Mouse (Mus musculus) heart, postnatal 0 days (tissue): ENCODE measurements at regions not wholly inside any gene's neighbourhood (a gene's known extent, or its start where the extent isn't known, plus 50 kb on each side); places are given as distances from the start of the nearest gene placed in this dataset.

Source experiments
- ATAC-seq: fragments of 200-750 bp; cut with Nextera tagmentation; 2 replicates; pipeline ENCODE4 v1.8.0; 2017; ENCODE audit warnings: low read depth, moderate number of reproducible peaks, moderate library complexity; ENCODE audit not compliant: insufficient read depth
- DNase-seq: peaks from one replicate; pipeline ENCODE4 v3.0.0-alpha.2; 2016; ENCODE audit warnings: low spot score
- H3K27ac ChIP-seq: fragments of 300-500 bp; sonication (generic); 2 replicates; pipeline ENCODE4 v1.5.1; 2014; ENCODE audit warnings: low read depth, mild to moderate bottlenecking
- H3K27me3 ChIP-seq: fragments of 300-500 bp; sonication (generic); 2 replicates; pipeline ENCODE4 v1.6.1; 2014; ENCODE audit warnings: low read length, mixed read lengths; ENCODE audit not compliant: control insufficient read depth, insufficient read depth
- H3K36me3 ChIP-seq: fragments of 300-500 bp; sonication (generic); replicated peaks from 2 replicates; pipeline ENCODE4 v1.6.1; 2014; ENCODE audit warnings: low read length, mixed read lengths; ENCODE audit not compliant: control insufficient read depth, insufficient read depth
- H3K4me1 ChIP-seq: fragments of 300-500 bp; sonication (generic); 2 replicates; pipeline ENCODE4 v1.6.1; 2014; ENCODE audit warnings: antibody characterized with exemption; ENCODE audit not compliant: control insufficient read depth, insufficient read depth
- H3K4me2 ChIP-seq: fragments of 300-500 bp; sonication (generic); 2 replicates; pipeline ENCODE4 v1.6.1; 2014; ENCODE audit warnings: low read depth, mild to moderate bottlenecking, low read length, moderate library complexity
- H3K4me3 ChIP-seq: fragments of 300-500 bp; sonication (generic); 2 replicates; pipeline ENCODE4 v1.5.1; 2014; ENCODE audit warnings: low read depth, low read length
- H3K9ac ChIP-seq: fragments of 300-500 bp; sonication (generic); replicated peaks from 2 replicates; pipeline ENCODE4 v1.6.1; 2014; ENCODE audit warnings: low read depth, low read length, mixed read lengths
- H3K9me3 ChIP-seq: fragments of 300-500 bp; sonication (generic); replicated peaks from 2 replicates; pipeline ENCODE4 v1.6.1; 2016; ENCODE audit warnings: low read length; ENCODE audit not compliant: control insufficient read depth
- CTCF ChIP-seq: IDR thresholded peaks from 2 replicates; pipeline ENCODE4 v1.5.1; 2016; ENCODE audit warnings: antibody characterized with exemption, control low read depth, low read depth
- EP300 ChIP-seq: IDR thresholded peaks from 2 replicates; pipeline ENCODE4 v1.6.1; 2016; ENCODE audit warnings: antibody characterized with exemption, low read depth
- WGBS: fragments of 180-500 bp; shearing (Covaris S2); extraction: QIAGEN DNeasy Blood & Tissue Kit; methylation state at CpG from one replicate; pipeline ENCODE4 v1.1.7; 2014; 5-methylcytosine and 5-hydroxymethylcytosine counted together

GRCm38 (mm10) chr3:63638572-63638971 lies 154.9 kb upstream of the Gm34302 start:
- ATAC-seq (no peak), DNase-seq (no peak)
- TF ChIP-seq EP300 (no peak), CTCF (no peak)
- H3K36me3 ChIP-seq, result no peaks in the 10 kb centered on the region
- no peak overlapping the region for H3K4me3 ChIP-seq
- WGBS, result 41% methylated on average over 2 of the region's 2 CpGs
- H3K4me1 ChIP-seq, result no peaks in the 10 kb centered on the region
- H3K27me3 ChIP-seq, result no peaks in the 10 kb centered on the region
- H3K27ac ChIP-seq, result no peak overlapping the region
- no peak overlapping the region for H3K4me2 ChIP-seq
- no peak overlapping the region for H3K9ac ChIP-seq
- no peaks in the 10 kb centered on the region for H3K9me3 ChIP-seq

DNA sequence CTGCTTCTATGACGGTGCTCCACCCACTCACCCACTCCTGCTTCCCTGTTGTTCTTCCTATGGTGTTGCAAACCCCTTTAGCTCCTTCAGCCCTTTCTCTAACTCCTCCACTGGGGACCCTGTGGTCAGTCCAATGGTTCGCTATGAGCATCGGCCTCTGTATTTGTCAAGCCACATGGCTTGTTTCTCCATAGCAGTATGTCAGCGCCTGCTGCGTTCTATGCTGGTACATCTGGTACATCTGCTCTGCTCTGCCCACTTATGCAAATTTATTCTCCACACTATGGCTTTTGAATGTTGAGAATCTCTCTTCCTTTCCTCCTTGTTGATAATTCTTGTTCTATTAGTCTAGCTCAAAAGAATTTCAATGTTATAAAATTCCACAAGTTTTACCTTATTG lies 154.2 kb upstream of the Gm34302 start:
- TF ChIP-seq CTCF (no peak), EP300 (no peak)
- DNase-seq (no peak), ATAC-seq (no peak)
- no peaks in the 10 kb centered on the region for H3K4me1 ChIP-seq
- H3K9ac ChIP-seq, result no peak overlapping the region
- WGBS, result 77% methylated on average over 5 of the region's 5 CpGs
- H3K27ac ChIP-seq, result no peak overlapping the region
- no peaks in the 10 kb centered on the region for H3K9me3 ChIP-seq
- no peak overlapping the region for H3K4me3 ChIP-seq
- no peak overlapping the region for H3K4me2 ChIP-seq
- no peaks in the 10 kb centered on the region for H3K36me3 ChIP-seq
- H3K27me3 ChIP-seq, result no peaks in the 10 kb centered on the region

DNA sequence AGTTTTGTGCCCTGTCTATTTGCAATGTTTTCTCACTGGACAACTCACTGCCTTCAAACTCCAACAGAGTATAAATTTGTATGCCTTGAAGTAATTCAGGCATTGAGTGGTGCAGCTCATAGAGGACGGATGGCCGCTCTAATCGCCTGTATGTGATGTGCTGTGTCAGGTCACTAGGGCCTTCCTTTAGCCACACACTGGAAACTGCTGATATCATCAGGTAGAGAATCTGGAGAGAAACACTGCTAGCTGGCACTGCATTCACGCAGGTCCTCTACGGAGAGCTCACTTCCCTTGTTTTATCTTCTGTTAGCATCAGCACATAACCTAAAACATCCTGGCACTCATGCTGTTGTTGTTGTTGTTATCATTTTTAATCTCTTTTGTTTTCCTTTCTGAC lies 144.0 kb upstream of the Gm34302 start:
- 67% methylated on average over 5 of the region's 5 CpGs for WGBS
- H3K4me1 ChIP-seq, result no peaks in the 10 kb centered on the region

DNA sequence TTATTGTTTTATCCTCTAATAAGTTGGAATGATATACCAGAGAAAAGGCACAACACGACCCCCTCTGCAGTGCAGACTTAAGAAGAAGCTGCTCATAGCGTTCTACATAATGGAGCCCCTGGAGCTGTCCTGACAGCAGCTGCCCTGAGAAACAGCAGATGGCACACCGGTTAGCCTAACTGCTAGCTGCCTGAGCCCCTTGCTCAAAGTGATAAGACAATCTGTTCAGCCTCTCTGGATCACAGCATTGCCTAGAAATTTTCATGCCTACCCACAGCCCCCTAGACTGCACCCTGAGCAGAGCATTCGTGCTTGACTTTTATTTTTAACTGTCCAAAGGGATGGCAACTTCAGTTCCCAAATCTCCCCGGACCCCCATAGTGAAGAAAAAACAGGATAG lies 132.4 kb upstream of the Gm34302 start:
- Histone ChIP-seq H3K36me3 (no peaks in the 10 kb centered on the region), H3K4me3 (no peak overlapping the region), H3K9me3 (0 out of 2 replicates have a peak, but pooled peaks cover 3% of the 10 kb centered on the region), H3K4me1 (no peaks in the 10 kb centered on the region), H3K9ac (no peak overlapping the region), H3K27ac (no peak overlapping the region), H3K4me2 (no peak overlapping the region), H3K27me3 (no peaks in the 10 kb centered on the region)
- TF ChIP-seq CTCF (no peak), EP300 (no peak)
- no peak for DNase-seq
- ATAC-seq, result no peak
- WGBS, result 13% methylated on average over 5 of the region's 5 CpGs

More for the DNA sequence above, 144.0 kb upstream of the Gm34302 start:
- Histone ChIP-seq H3K4me2 (no peak overlapping the region), H3K27ac (no peak overlapping the region), H3K4me3 (no peak overlapping the region), H3K36me3 (no peaks in the 10 kb centered on the region), H3K9ac (no peak overlapping the region), H3K9me3 (no peaks in the 10 kb centered on the region), H3K27me3 (no peaks in the 10 kb centered on the region)
- TF ChIP-seq EP300, result no peak
- TF ChIP-seq CTCF, result no peak
- ATAC-seq (no peak), DNase-seq (no peak)

DNA sequence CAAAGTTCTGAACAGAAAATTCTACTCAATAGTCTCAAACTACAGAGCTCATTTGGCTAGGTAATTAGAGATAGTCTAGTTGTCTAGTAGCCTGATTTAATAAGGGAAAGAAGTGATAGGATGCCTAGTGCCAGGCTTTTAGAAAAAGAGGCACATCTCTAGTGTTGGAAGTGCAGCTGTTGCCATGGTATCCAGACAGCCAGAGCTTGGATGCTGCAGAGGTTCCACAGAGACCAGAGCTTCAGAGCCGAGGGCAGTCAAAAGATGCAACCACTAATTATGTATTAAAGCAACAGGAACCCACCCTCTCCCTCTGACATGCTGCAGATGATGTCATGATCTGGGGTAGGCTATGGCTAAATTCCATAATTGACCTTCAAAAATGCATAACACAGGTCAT lies 130.0 kb upstream of the Gm34302 start:
- Histone ChIP-seq H3K4me1 (no peaks in the 10 kb centered on the region), H3K4me2 (no peak overlapping the region), H3K4me3 (no peak overlapping the region), H3K9ac (no peak overlapping the region), H3K27ac (no peak overlapping the region), H3K27me3 (no peaks in the 10 kb centered on the region), H3K36me3 (no peaks in the 10 kb centered on the region), H3K9me3 (0 out of 2 replicates have a peak, but pooled peaks cover 3% of the 10 kb centered on the region)
- WGBS, result 43% methylated on average over 1 of the region's 1 CpGs
- no peak for TF ChIP-seq CTCF
- TF ChIP-seq EP300, result no peak
- ATAC-seq (no peak), DNase-seq (no peak)

- no peak for ATAC-seq
Observed at GRCm38 (mm10) chr3:63612767-63613363, 129.2 kb upstream of the Gm34302 start.

More at GRCm38 (mm10) chr3:63612767-63613363, 129.2 kb upstream of the Gm34302 start:
- WGBS, result 80% methylated on average over 3 of the region's 3 CpGs
- no peaks in the 10 kb centered on the region for H3K27me3 ChIP-seq
- no peaks in the 10 kb centered on the region for H3K9me3 ChIP-seq
- no peak overlapping the region for H3K27ac ChIP-seq
- no peaks in the 10 kb centered on the region for H3K4me1 ChIP-seq
- no peak overlapping the region for H3K9ac ChIP-seq
- no peak for DNase-seq
- no peaks in the 10 kb centered on the region for H3K36me3 ChIP-seq
- no peak overlapping the region for H3K4me2 ChIP-seq
- H3K4me3 ChIP-seq, result no peak overlapping the region
- TF ChIP-seq CTCF (no peak), EP300 (no peak)
